Mouse (Mus musculus) bone marrow macrophage, adult 2 months (primary cell): ENCODE measurements at regions not wholly inside any gene's neighbourhood (a gene's known extent, or its start where the extent isn't known, plus 50 kb on each side); places are given as distances from the start of the nearest gene placed in this dataset.

Source experiments
- CTCF ChIP-seq: IDR thresholded peaks from 2 replicates; pipeline ENCODE4 v1.5.1; 2012; ENCODE audit warnings: low read depth, mild to moderate bottlenecking, low read length, moderate library complexity
- POLR2A ChIP-seq: IDR thresholded peaks from 2 replicates; pipeline ENCODE4 v1.6.1; 2012; ENCODE audit warnings: mild to moderate bottlenecking, low read depth, low read length, borderline replicate concordance

GRCm38 (mm10) chr2:75039066-75039465 lies 213.5 kb downstream of the Mtx2 start:
- TF ChIP-seq POLR2A, result no peak
- TF ChIP-seq CTCF, result no peak
